14 mouse cellular contexts compared by ENCODE assay signal in genomic region chr16:10770531-10771325, GRCm38 (mm10). TPM values are rescaled to one million over a fixed set of nuclear protein-coding genes. Genes with fewer than 3 reads are reported as not detected.
A peak's percentile ranks its signal among the peaks of the same experiment; 100 is the strongest.
DNase-seq lines count a peak whose midpoint lies in the region; ATAC-seq and TF ChIP-seq lines count a peak whose summit lies in the region.
"Had no signal": no experiment of that assay in that cellular context is flagged by ENCODE, and none has a peak within 500 bp of the region (broad histone marks: within the 10 kb centered on the region; RNA-seq: fewer than 3 reads in every experiment).

No protein-coding gene starts in this region.

- no peak for DNase-seq in limb, embryonic 10.5 days (ENCODE audit: low spot score)
- peak; percentile 53 for DNase-seq in 3T3-L1 (ENCODE audit: low read depth, low spot score)
- DNase-seq in A20 (ENCODE audit: low read depth, low spot score) = peak; percentile 56
- DNase-seq in natural killer cell, adult 2 months (ENCODE audit: low spot score in 2 of 2) = no peak
- no peak for DNase-seq in left cerebral cortex, postnatal 4 days
- DNase-seq: kidney, adult 8-10 months; layer of hippocampus, postnatal 36 days had no signal

- WGBS in limb, embryonic 15.5 days = 45% methylated on average over 4 of the region's 4 CpGs
- 44% methylated on average over 4 of the region's 4 CpGs for WGBS in limb, embryonic 10.5 days
- 40% methylated on average over 4 of the region's 4 CpGs for WGBS in intestine, postnatal 0 days

- intact Hi-C loops in left cerebral cortex, postnatal 4 days (cut with DNase I) = no loop called here

- ATAC-seq in limb, embryonic 15.5 days (ENCODE audit: insufficient number of reproducible peaks, low FRiP score, low TSS enrichment, low read depth) = no peak
- 0 out of 2 replicates have a peak, but pooled peaks have one; percentile 22 for ATAC-seq in intestine, postnatal 0 days
- ATAC-seq: forebrain, embryonic 16.5 days had no signal

- no peak overlapping the region for H3K9ac ChIP-seq in limb, embryonic 15.5 days
- no peak overlapping the region for H3K9ac ChIP-seq in intestine, postnatal 0 days (ENCODE audit: low read depth, low read length)
- H3K9ac ChIP-seq: liver, embryonic 15.5 days had no signal

- no peak overlapping the region for H3K4me2 ChIP-seq in limb, embryonic 15.5 days
- no peak overlapping the region for H3K4me2 ChIP-seq in intestine, postnatal 0 days (replicated peaks; ENCODE audit: low read depth)
- H3K4me2 ChIP-seq: heart, embryonic 11.5 days; liver, embryonic 15.5 days had no signal

- TF ChIP-seq CTCF in intestine, postnatal 0 days (IDR thresholded peaks at IDR 0.05; ENCODE audit: low read depth) = 0 out of 2 replicates have a peak, but pooled peaks have one; percentile 13

- H3K4me3 ChIP-seq in limb, embryonic 15.5 days = no peak overlapping the region
- no peak overlapping the region for H3K4me3 ChIP-seq in limb, embryonic 10.5 days
- H3K4me3 ChIP-seq in intestine, postnatal 0 days (ENCODE audit: low read depth, low read length) = no peak overlapping the region
- H3K4me3 ChIP-seq: liver, embryonic 15.5 days had no signal

- H3K27ac ChIP-seq in limb, embryonic 15.5 days = 0 out of 2 replicates have a peak overlapping the region, but pooled peaks have one; percentile 22
- H3K27ac ChIP-seq in limb, embryonic 10.5 days = no peak overlapping the region
- no peak overlapping the region for H3K27ac ChIP-seq in intestine, postnatal 0 days (ENCODE audit: low read depth, low read length)
- H3K27ac ChIP-seq: liver, embryonic 15.5 days had no signal

- no peaks in the 10 kb centered on the region for H3K27me3 ChIP-seq in limb, embryonic 15.5 days
- 0 out of 2 replicates have a peak, but pooled peaks cover 6% of the 10 kb centered on the region for H3K27me3 ChIP-seq in limb, embryonic 10.5 days (ENCODE audit: low read depth, poor library complexity, severe bottlenecking)
- H3K27me3 ChIP-seq in intestine, postnatal 0 days (replicated peaks; ENCODE audit: control insufficient read depth, insufficient read depth, low read length) = no peaks in the 10 kb centered on the region

- peaks cover 23% of the 10 kb centered on the region for H3K4me1 ChIP-seq in limb, embryonic 15.5 days
- H3K4me1 ChIP-seq in limb, embryonic 10.5 days = peaks cover 26% of the 10 kb centered on the region
- no peaks in the 10 kb centered on the region for H3K4me1 ChIP-seq in intestine, postnatal 0 days (replicated peaks; ENCODE audit: control insufficient read depth, insufficient read depth, low read length)

- H3K36me3 ChIP-seq in limb, embryonic 15.5 days = no peaks in the 10 kb centered on the region
- no peaks in the 10 kb centered on the region for H3K36me3 ChIP-seq in limb, embryonic 10.5 days
- H3K36me3 ChIP-seq in intestine, postnatal 0 days (ENCODE audit: control insufficient read depth, insufficient read depth) = no peaks in the 10 kb centered on the region
- H3K36me3 ChIP-seq: liver, embryonic 15.5 days had no signal

- no peaks in the 10 kb centered on the region for H3K9me3 ChIP-seq in limb, embryonic 15.5 days
- H3K9me3 ChIP-seq in limb, embryonic 10.5 days (replicated peaks) = no peaks in the 10 kb centered on the region
- H3K9me3 ChIP-seq in intestine, postnatal 0 days (ENCODE audit: control insufficient read depth) = no peaks in the 10 kb centered on the region
- H3K9me3 ChIP-seq: liver, embryonic 15.5 days had no signal

RNA-seq across cellular contexts. Expression of gene Socs1, which starts 14.6 kb away (rescaled TPM):
- 17.4 and 17.5 TPM in 2 replicates for polyA plus RNA-seq in limb, embryonic 15.5 days (2015; fragmentation: Nextera tagmentation; extraction: Ambion mirVana)
- 3.5 and 4.6 TPM in 2 replicates for polyA plus RNA-seq in limb, embryonic 10.5 days (2016; fragmentation: Nextera tagmentation; extraction: Ambion mirVana)
- 3.8 and 4.0 TPM in 2 replicates for polyA plus RNA-seq in intestine, postnatal 0 days (2015; fragmentation: Nextera tagmentation; extraction: Ambion mirVana)
- total RNA-seq in left cerebral cortex, postnatal 4 days (2021) = 1 to 10 TPM; 1.9 to 2.0 TPM

RNA-seq across cellular contexts. Expression of gene Tnp2, which starts 17.7 kb away (rescaled TPM):
- polyA plus RNA-seq in limb, embryonic 15.5 days (2015; fragmentation: Nextera tagmentation; extraction: Ambion mirVana) = not detected in 2 replicates
- polyA plus RNA-seq in limb, embryonic 10.5 days (2016; fragmentation: Nextera tagmentation; extraction: Ambion mirVana) = not detected in 2 replicates
- not detected in 2 replicates for polyA plus RNA-seq in intestine, postnatal 0 days (2015; fragmentation: Nextera tagmentation; extraction: Ambion mirVana)
- not detected for total RNA-seq in left cerebral cortex, postnatal 4 days (2021)
- total RNA-seq: common myeloid progenitor, adult 5-6 weeks; layer of hippocampus, postnatal 36 days had no signal
- polyA plus RNA-seq: forebrain, embryonic 16.5 days; heart, embryonic 11.5 days; liver, embryonic 15.5 days; neural tube, embryonic 11.5 days had no signal

RNA-seq across cellular contexts. Expression of gene Prm3, which starts 20.0 kb away (rescaled TPM):
- polyA plus RNA-seq in limb, embryonic 15.5 days (2015; fragmentation: Nextera tagmentation; extraction: Ambion mirVana) = not detected in 2 replicates
- polyA plus RNA-seq in limb, embryonic 10.5 days (2016; fragmentation: Nextera tagmentation; extraction: Ambion mirVana) = not detected in 2 replicates
- not detected in 2 replicates for polyA plus RNA-seq in intestine, postnatal 0 days (2015; fragmentation: Nextera tagmentation; extraction: Ambion mirVana)
- total RNA-seq in left cerebral cortex, postnatal 4 days (2021) = not detected
- total RNA-seq: common myeloid progenitor, adult 5-6 weeks; layer of hippocampus, postnatal 36 days had no signal
- polyA plus RNA-seq: forebrain, embryonic 16.5 days; heart, embryonic 11.5 days; liver, embryonic 15.5 days; neural tube, embryonic 11.5 days had no signal

RNA-seq across cellular contexts. Expression of gene Prm2, which starts 25.2 kb away (rescaled TPM):
- not detected in 2 replicates for polyA plus RNA-seq in limb, embryonic 15.5 days (2015; fragmentation: Nextera tagmentation; extraction: Ambion mirVana)
- not detected in 2 replicates for polyA plus RNA-seq in limb, embryonic 10.5 days (2016; fragmentation: Nextera tagmentation; extraction: Ambion mirVana)
- polyA plus RNA-seq in intestine, postnatal 0 days (2015; fragmentation: Nextera tagmentation; extraction: Ambion mirVana) = not detected in 2 replicates
- not detected for total RNA-seq in left cerebral cortex, postnatal 4 days (2021)
- total RNA-seq: common myeloid progenitor, adult 5-6 weeks; layer of hippocampus, postnatal 36 days had no signal
- polyA plus RNA-seq: forebrain, embryonic 16.5 days; heart, embryonic 11.5 days; liver, embryonic 15.5 days; neural tube, embryonic 11.5 days had no signal

RNA-seq across cellular contexts. Expression of gene Prm1, which starts 34.9 kb away (rescaled TPM):
- polyA plus RNA-seq in limb, embryonic 15.5 days (2015; fragmentation: Nextera tagmentation; extraction: Ambion mirVana) = 0.50 TPM in 1 of 2 replicates, not detected in the other
- polyA plus RNA-seq in limb, embryonic 10.5 days (2016; fragmentation: Nextera tagmentation; extraction: Ambion mirVana) = not detected in 2 replicates
- not detected in 2 replicates for polyA plus RNA-seq in intestine, postnatal 0 days (2015; fragmentation: Nextera tagmentation; extraction: Ambion mirVana)
- total RNA-seq in left cerebral cortex, postnatal 4 days (2021) = not detected
- total RNA-seq: common myeloid progenitor, adult 5-6 weeks; layer of hippocampus, postnatal 36 days had no signal
- polyA plus RNA-seq: forebrain, embryonic 16.5 days; heart, embryonic 11.5 days; liver, embryonic 15.5 days; neural tube, embryonic 11.5 days had no signal

Comparison
In these comparisons a context has a peak if more than half of its experiments do, and no peak if none do; other contexts are left out.
1. DNase-seq: peak in 3T3-L1 (single experiment) and A20 (single experiment); none in limb, embryonic 10.5 days (single experiment), natural killer cell, adult 2 months (0 of 2) and left cerebral cortex, postnatal 4 days (single experiment).